Mouse (Mus musculus): ENCODE measurements around the gene Pigp.

Gene Pigp

GRCm38 (mm10) chr16:94371301-94371931 is at the start of gene Pigp:
Gene Pigp (minus strand): TSS chr16:94371842.
- no peak for DNase-seq (ENCODE audit: low spot score)

GRCm38 (mm10) chr16:94420498-94420897 is 48.9 kb upstream of the Pigp start:
- no peak for DNase-seq (ENCODE audit: low spot score)

- no peak for DNase-seq (ENCODE audit: low spot score)
Measured at GRCm38 (mm10) chr16:94414151-94414550, 42.5 kb upstream of the Pigp start.

- DNase-seq (ENCODE audit: low spot score), result no peak
Measured at GRCm38 (mm10) chr16:94412760-94413159, 41.1 kb upstream of the Pigp start.

- no peak for DNase-seq (ENCODE audit: low spot score)
Measured at GRCm38 (mm10) chr16:94412198-94412597, 40.6 kb upstream of the Pigp start.

- DNase-seq (ENCODE audit: low spot score), result no peak
Measured at GRCm38 (mm10) chr16:94411287-94411686, 39.6 kb upstream of the Pigp start.

- DNase-seq (ENCODE audit: low spot score), result no peak
Measured at GRCm38 (mm10) chr16:94402185-94402584, 30.5 kb upstream of the Pigp start.

GRCm38 (mm10) chr16:94401636-94402035 is 30.0 kb upstream of the Pigp start:
- DNase-seq (ENCODE audit: low spot score), result no peak

GRCm38 (mm10) chr16:94399141-94399540 is 27.5 kb upstream of the Pigp start:
- no peak for DNase-seq (ENCODE audit: low spot score)

- DNase-seq (ENCODE audit: low spot score), result no peak
Measured at GRCm38 (mm10) chr16:94396641-94397040, 25.0 kb upstream of the Pigp start.

- DNase-seq (ENCODE audit: low spot score), result no peak
Measured at GRCm38 (mm10) chr16:94395051-94395450, 23.4 kb upstream of the Pigp start.

- DNase-seq (ENCODE audit: low spot score), result no peak
Measured at GRCm38 (mm10) chr16:94392299-94392698, 20.7 kb upstream of the Pigp start.

GRCm38 (mm10) chr16:94387690-94388089 is 16.0 kb upstream of the Pigp start:
- DNase-seq (ENCODE audit: low spot score), result no peak

- DNase-seq (ENCODE audit: low spot score), result no peak
Measured at GRCm38 (mm10) chr16:94383277-94383676, 11.6 kb upstream of the Pigp start.

- DNase-seq (ENCODE audit: low spot score), result no peak
Measured at GRCm38 (mm10) chr16:94379386-94379785, 7.7 kb upstream of the Pigp start.

- peak; percentile 48 for DNase-seq (ENCODE audit: low spot score)
Measured at GRCm38 (mm10) chr16:94370915-94371300, 734 bp downstream of the Pigp start.

- peak; percentile 77 for DNase-seq (ENCODE audit: low spot score)
Measured at GRCm38 (mm10) chr16:94370173-94370914, 1.3 kb downstream of the Pigp start, which contains the start of gene Ttc3. Gene Ttc3 (plus strand): TSS chr16:94370618.

- DNase-seq (ENCODE audit: low spot score), result no peak
Measured at GRCm38 (mm10) chr16:94369596-94370172, 2.0 kb downstream of the Pigp start.

- DNase-seq (ENCODE audit: low spot score), result no peak
Measured at GRCm38 (mm10) chr16:94365435-94365834, 6.2 kb downstream of the Pigp start.

GRCm38 (mm10) chr16:94363814-94364213 is 7.8 kb downstream of the Pigp start:
- no peak for DNase-seq (ENCODE audit: low spot score)

GRCm38 (mm10) chr16:94362174-94362873 is 9.3 kb downstream of the Pigp start:
- no peak for DNase-seq (ENCODE audit: low spot score)

- DNase-seq (ENCODE audit: low spot score), result no peak
Measured at GRCm38 (mm10) chr16:94360578-94361350, 10.9 kb downstream of the Pigp start.
